Mouse (Mus musculus): Measurements from ENCODE around the gene Lrrc58. TPM values are rescaled to one million over a fixed set of nuclear protein-coding genes. Genes with fewer than 3 reads are reported as not detected.

Lrrc58 gene
- 37.5 TPM for polyA plus RNA-seq (2014; fragmentation: Illumina TruSeq; extraction: RNeasy Lipid Tissue Mini Kit (QIAGEN cat#74804); ENCODE audit: low read depth, low replicate concordance)

DNA sequence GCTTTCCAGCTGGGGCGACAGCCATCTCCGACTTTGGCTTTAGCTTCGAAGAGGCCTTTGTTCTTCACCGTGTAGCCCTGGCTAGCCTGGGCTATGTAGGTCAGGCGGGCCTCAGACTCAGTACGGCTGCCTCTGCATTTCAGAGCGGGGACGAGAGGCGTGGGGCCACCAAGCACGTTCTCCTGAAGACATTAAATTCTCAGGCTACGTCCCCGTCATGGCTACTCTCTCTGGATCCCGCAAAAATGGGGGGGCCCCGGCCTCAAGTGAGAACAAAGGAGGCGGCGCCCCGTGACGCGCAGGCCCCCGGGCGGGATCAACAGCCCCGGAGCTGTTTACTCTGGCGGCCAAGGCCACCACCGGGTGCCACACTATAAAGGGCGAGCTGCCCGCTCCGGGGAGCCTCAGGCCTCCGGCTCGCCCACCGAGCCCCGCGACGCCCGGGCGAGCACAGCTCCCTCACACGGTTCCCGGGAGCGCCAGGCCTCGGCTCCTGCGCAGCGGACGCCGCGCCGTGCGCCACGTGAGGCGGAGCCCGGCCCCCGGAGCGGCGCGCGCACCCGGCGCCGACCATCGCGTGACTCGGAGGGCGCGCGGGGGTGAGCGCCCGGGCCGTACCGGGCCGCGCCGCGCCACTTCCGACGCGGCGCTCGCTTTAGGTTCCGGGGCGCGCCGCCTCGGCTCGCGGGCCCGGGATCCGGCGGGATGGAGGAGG, at the start of gene Lrrc58:
Gene Lrrc58, plus strand, starts transcription at position 599 of the 715 bp plus-strand sequence.

DNA sequence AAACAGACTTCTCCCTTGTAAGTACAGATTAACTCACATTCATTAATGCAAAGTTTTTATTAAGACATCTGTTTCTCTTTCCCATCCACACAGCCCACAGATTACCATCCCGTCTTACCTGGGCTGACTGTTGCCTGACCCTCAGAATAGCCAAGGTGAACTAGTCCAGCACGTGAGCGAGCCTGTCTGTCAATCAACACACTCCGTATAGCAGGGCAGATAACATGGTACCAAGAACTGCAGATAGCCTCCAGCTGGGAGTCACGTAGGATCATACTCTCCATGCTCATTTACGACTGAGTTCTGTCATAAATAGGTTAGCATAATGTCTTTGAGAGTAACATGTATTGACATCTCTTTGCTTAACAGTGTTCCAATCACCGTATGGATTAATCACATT, 7.2 kb upstream of the Lrrc58 start, which contains the start of gene Gm36028:
Gene Gm36028, minus strand, starts transcription at position 118 of the 400 bp plus-strand sequence.

DNA sequence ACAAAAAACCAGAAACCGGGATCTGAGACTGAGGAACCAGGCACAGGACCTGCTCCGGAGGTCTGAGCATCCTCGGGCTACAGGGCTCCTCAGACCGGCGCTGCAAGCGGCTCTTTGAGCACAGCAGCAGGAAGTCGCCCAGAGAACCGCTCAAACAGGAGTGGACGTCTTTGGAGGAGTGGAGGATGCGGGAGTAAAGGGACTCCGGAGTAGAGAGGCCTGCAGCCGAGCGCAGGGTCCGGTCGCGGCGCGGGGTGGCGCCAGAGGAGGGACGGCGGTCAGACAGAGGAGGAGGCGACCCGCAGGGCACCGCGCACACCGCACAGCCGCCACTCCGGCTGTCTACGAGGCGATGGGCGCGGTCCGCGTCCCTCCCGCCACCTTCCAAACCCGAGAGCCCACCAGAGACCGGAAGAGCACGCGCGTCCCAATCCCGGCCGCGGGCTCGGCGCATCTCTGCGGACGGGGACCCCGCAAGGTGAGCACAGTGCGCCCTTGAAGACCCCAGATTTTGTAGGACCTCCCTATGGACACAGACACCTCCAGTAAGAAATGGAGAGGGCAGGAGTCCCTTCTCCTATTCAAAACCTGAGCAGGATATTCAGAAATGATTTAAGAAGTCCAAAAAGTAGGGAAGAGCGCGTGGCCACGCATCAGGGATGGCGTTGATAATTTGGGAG, 48.1 kb downstream of the Lrrc58 start, which contains the start of gene Gpr156:
Gene Gpr156, plus strand, starts transcription at position 359 of the 680 bp plus-strand sequence.

Other genes starting within 250 kb of the Lrrc58 start
- gene Ndufb4, start 213.9 kb upstream of the Lrrc58 start, polyA plus RNA-seq (2014; fragmentation: Illumina TruSeq; extraction: RNeasy Lipid Tissue Mini Kit (QIAGEN cat#74804); ENCODE audit: low read depth, low replicate concordance) = 202 TPM
- 4.0 TPM for gene Fstl1, start 91.5 kb upstream of the Lrrc58 start, polyA plus RNA-seq (2014; fragmentation: Illumina TruSeq; extraction: RNeasy Lipid Tissue Mini Kit (QIAGEN cat#74804); ENCODE audit: low read depth, low replicate concordance)
- gene Gm36028, start 7.2 kb upstream of the Lrrc58 start, polyA plus RNA-seq (2014; fragmentation: Illumina TruSeq; extraction: RNeasy Lipid Tissue Mini Kit (QIAGEN cat#74804); ENCODE audit: low read depth, low replicate concordance) = 3.9 TPM
- gene Gpr156, start 48.1 kb downstream of the Lrrc58 start, polyA plus RNA-seq (2014; fragmentation: Illumina TruSeq; extraction: RNeasy Lipid Tissue Mini Kit (QIAGEN cat#74804); ENCODE audit: low read depth, low replicate concordance) = not detected
- 16.6 TPM for gene Gsk3b, start 220.6 kb downstream of the Lrrc58 start, polyA plus RNA-seq (2014; fragmentation: Illumina TruSeq; extraction: RNeasy Lipid Tissue Mini Kit (QIAGEN cat#74804); ENCODE audit: low read depth, low replicate concordance)

Measured in liver, adult 10 weeks (tissue).